Mouse (Mus musculus): ENCODE results near the gene Pmf1.
"Not testable (repeated sequence)": the region's sequence is repeated elsewhere in the genome, so short reads cannot be mapped to it uniquely, and the experiment has no call there.

Pmf1 gene

GRCm38 (mm10) chr3:88436395-88437201, 26.5 kb upstream of the Pmf1 start:
- DNase-seq = peak; percentile 74 to 83

- no peak for DNase-seq
Measured at GRCm38 (mm10) chr3:88435515-88435914, 25.4 kb upstream of the Pmf1 start.

GRCm38 (mm10) chr3:88428639-88429038, 18.5 kb upstream of the Pmf1 start:
- DNase-seq = not testable (repeated sequence)

GRCm38 (mm10) chr3:88427342-88427905, 17.3 kb upstream of the Pmf1 start:
- DNase-seq = no peak

- no peak for DNase-seq
Measured at GRCm38 (mm10) chr3:88425708-88426420, 15.7 kb upstream of the Pmf1 start.

GRCm38 (mm10) chr3:88425330-88425689, 15.2 kb upstream of the Pmf1 start:
- DNase-seq = no peak

- DNase-seq = peak; percentile 92 to 95
Measured at GRCm38 (mm10) chr3:88424605-88425329, 14.6 kb upstream of the Pmf1 start, which contains the start of gene Slc25a44. Slc25a44 (minus strand) TSS chr3:88425139.

- peak; percentile 72 to 74 for DNase-seq
Measured at GRCm38 (mm10) chr3:88422020-88422720, 12.0 kb upstream of the Pmf1 start.

GRCm38 (mm10) chr3:88420771-88421170, 10.6 kb upstream of the Pmf1 start:
- DNase-seq = no peak

GRCm38 (mm10) chr3:88418016-88418415, 7.9 kb upstream of the Pmf1 start:
- DNase-seq = no peak

- DNase-seq = no peak
Measured at GRCm38 (mm10) chr3:88415668-88416067, 5.5 kb upstream of the Pmf1 start.

GRCm38 (mm10) chr3:88412636-88413035, 2.5 kb upstream of the Pmf1 start:
- DNase-seq = no peak

- no peak for DNase-seq
Measured at GRCm38 (mm10) chr3:88411681-88412080, 1.6 kb upstream of the Pmf1 start.

GRCm38 (mm10) chr3:88410645-88411031, 507 bp upstream of the Pmf1 start:
- DNase-seq = no peak

GRCm38 (mm10) chr3:88408953-88409352, 1.2 kb downstream of the Pmf1 start:
- no peak for DNase-seq

GRCm38 (mm10) chr3:88407529-88407928, 2.6 kb downstream of the Pmf1 start:
- DNase-seq = no peak

- DNase-seq = peak; percentile 61 to 70
Measured at GRCm38 (mm10) chr3:88407090-88407489, 3.0 kb downstream of the Pmf1 start.

GRCm38 (mm10) chr3:88403522-88404230, 6.5 kb downstream of the Pmf1 start:
- DNase-seq = no peak

- peak; percentile 80 to 83 for DNase-seq
Measured at GRCm38 (mm10) chr3:88398666-88399065, 11.5 kb downstream of the Pmf1 start.

GRCm38 (mm10) chr3:88395742-88396141, 14.4 kb downstream of the Pmf1 start:
- no peak for DNase-seq

- DNase-seq = no peak
Measured at GRCm38 (mm10) chr3:88395288-88395687, 14.8 kb downstream of the Pmf1 start.

Measured in cerebellum, postnatal 36 days (tissue).